Mouse (Mus musculus) midbrain, embryonic 15.5 days (tissue): ENCODE measurements around the gene Ntmt1. TPM values are rescaled to one million over a fixed set of nuclear protein-coding genes. Genes with fewer than 3 reads are reported as not detected.

Experiments used
- ATAC-seq: fragments of 200-750 bp; cut with Nextera tagmentation; replicated peaks from 2 replicates; pipeline ENCODE4 v1.8.0; 2017; ENCODE audit warnings: moderate TSS enrichment
- H3K27ac ChIP-seq: fragments of 300-500 bp; sonication (generic); 2 replicates; pipeline ENCODE4 v1.5.1; 2015; ENCODE audit warnings: mild to moderate bottlenecking, inconsistent platforms
- H3K27me3 ChIP-seq: fragments of 300-500 bp; sonication (generic); replicated peaks from 2 replicates; pipeline ENCODE4 v1.6.1; 2015; ENCODE audit warnings: inconsistent platforms
- H3K36me3 ChIP-seq: fragments of 300-500 bp; sonication (generic); replicated peaks from 2 replicates; pipeline ENCODE4 v1.6.1; 2015; ENCODE audit warnings: inconsistent platforms
- H3K4me1 ChIP-seq: fragments of 300-500 bp; sonication (generic); 2 replicates; pipeline ENCODE4 v1.6.1; 2015; ENCODE audit warnings: inconsistent platforms
- H3K4me2 ChIP-seq: fragments of 300-500 bp; sonication (generic); 2 replicates; pipeline ENCODE4 v1.6.1; 2015; ENCODE audit warnings: inconsistent platforms, mild to moderate bottlenecking, moderate library complexity
- H3K4me3 ChIP-seq: fragments of 300-500 bp; sonication (generic); 2 replicates; pipeline ENCODE4 v1.5.1; 2015; ENCODE audit warnings: mild to moderate bottlenecking, inconsistent platforms
- H3K9ac ChIP-seq: fragments of 300-500 bp; sonication (generic); 2 replicates; pipeline ENCODE4 v1.6.1; 2015; ENCODE audit warnings: mild to moderate bottlenecking, inconsistent platforms
- H3K9me3 ChIP-seq: fragments of 300-500 bp; sonication (generic); 2 replicates; pipeline ENCODE4 v1.6.1; 2016; ENCODE audit warnings: inconsistent platforms
- WGBS: fragments of 180-500 bp; shearing (Covaris S2); methylation state at CpG from one replicate; pipeline ENCODE4 v1.1.7; 2015; ENCODE audit warnings: mixed read lengths; 5-methylcytosine and 5-hydroxymethylcytosine counted together
- polyA plus RNA-seq: library from polyadenylated mRNA; unstranded; fragments of >200 nt; fragmentation: Nextera tagmentation; extraction: Ambion mirVana; gene quantifications from 2 replicates; pipeline ENCODE4 v1.2.1, GENCODE M21; 2015

Ntmt1 gene
- polyA plus RNA-seq, 1 experiment from 2014 or later = 122 TPM

DNA sequence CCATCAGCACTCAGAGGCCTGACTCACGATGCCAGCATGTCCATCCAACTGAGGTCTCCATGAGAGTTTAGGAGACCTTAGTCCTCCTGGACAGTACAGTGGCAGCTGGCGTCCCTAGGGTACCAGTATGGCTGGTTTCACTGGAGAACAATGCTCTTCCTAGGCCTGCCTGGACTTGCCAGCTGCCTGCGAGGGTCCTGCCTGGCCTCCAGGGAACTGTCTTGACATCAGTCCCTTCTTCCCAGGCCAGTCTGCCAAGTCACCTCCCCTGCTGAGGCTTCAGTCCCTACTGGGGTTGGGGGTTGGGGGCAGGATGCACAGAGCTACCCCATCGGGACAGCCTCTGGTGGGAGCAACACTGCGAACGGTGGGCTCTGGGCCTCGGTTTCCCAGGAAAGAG, 15.6 kb upstream of the Ntmt1 start:
- no peaks in the 10 kb centered on the region for H3K9me3 ChIP-seq
- no peak for ATAC-seq
- peaks cover 30% of the 10 kb centered on the region for H3K4me1 ChIP-seq
- no peak overlapping the region for H3K9ac ChIP-seq
- 82% methylated on average over 7 of the region's 7 CpGs for WGBS
- H3K4me3 ChIP-seq = no peak overlapping the region
- no peak overlapping the region for H3K4me2 ChIP-seq
- H3K27me3 ChIP-seq = no peaks in the 10 kb centered on the region
- no peak overlapping the region for H3K27ac ChIP-seq
- no peaks in the 10 kb centered on the region for H3K36me3 ChIP-seq

DNA sequence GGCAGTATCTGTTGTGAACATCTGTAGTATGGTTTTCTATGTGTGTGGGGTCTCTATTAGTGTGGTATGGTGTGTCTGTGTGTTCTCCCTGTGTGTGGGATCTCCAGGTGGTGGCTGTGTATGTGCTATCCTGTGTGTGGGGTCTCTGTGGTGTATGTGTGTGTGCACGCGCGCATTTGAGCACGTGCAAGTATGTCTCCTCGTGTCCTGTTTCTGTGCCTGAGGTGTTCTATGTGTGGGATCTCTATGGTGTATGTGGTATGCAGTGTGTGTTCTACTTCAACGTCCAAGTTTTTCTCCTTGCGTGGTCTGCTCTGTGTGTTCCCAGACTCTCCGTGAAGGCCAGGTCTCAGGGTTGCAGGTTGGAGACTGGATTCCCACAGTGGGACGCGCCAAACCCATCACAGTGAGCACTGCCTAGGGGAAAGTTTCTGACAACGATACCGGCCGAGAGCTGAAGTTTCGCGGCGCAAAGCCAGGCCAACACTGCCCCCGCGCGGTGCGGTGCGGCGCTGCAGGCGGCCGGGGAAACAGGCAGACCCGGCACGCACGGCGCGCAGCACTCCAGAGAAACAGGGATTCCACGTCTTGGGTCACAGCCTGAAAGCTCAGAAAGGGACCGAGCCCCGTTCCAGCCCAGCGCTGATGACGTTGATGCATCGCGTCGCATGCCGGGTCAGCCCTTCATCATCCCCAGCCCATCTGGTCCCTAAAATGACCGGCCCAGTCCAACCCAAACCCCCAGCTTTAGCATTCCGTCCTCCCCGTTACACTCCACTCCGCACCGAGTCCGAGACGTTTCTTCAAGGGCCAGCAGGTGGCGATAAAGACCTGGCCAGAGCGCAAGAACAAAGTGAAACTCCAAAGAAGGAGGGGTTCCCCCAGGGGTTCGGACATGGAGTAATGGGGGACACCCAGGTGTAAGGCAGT, 13.2 kb upstream of the Ntmt1 start:
- peaks cover 30% of the 10 kb centered on the region for H3K4me1 ChIP-seq
- peak overlapping the region; percentile 59 for H3K4me2 ChIP-seq
- H3K27ac ChIP-seq = peak overlapping the region; percentile 81
- no peaks in the 10 kb centered on the region for H3K36me3 ChIP-seq
- H3K4me3 ChIP-seq = peak overlapping the region; percentile 36
- H3K9ac ChIP-seq = peak overlapping the region; percentile 44
- peak; percentile 65 for ATAC-seq
- 4% methylated on average over 48 of the region's 48 CpGs for WGBS
- no peaks in the 10 kb centered on the region for H3K27me3 ChIP-seq
- no peaks in the 10 kb centered on the region for H3K9me3 ChIP-seq

DNA sequence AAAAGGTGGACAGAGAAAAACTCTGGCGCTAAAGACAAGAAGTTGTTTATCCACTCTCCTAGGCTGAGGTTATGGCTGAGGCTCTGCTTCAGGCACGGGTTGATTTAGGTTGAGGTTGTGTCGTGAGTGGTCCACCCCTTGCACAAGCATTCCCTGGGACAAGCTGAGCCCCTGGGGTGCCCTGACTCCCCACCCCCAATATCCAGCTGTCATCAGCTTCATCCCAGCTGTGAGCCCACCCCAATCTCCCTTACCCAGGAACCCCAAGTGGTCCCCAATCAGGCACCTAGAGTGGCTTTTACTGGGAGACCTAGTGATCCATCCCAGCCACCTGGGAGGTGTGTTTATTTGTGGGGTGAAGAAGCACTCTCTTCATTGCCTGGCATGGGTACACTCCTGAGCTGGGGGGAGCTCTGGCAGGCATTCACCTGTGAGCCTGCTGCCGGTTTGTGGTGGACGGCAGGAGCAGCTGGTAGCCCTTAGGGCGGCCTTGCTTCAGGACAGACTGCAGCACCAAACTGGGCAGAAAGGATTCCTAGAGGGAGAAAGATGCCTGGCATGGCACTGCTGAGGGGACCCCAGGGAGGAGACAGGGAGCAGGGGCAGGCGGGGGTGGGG, 12.2 kb upstream of the Ntmt1 start:
- Histone ChIP-seq H3K9me3 (no peaks in the 10 kb centered on the region), H3K9ac (no peak overlapping the region), H3K27me3 (no peaks in the 10 kb centered on the region), H3K4me2 (no peak overlapping the region), H3K4me1 (peaks cover 30% of the 10 kb centered on the region), H3K27ac (peak overlapping the region; percentile 81; the same call in 1 of the 2 replicates), H3K4me3 (no peak overlapping the region), H3K36me3 (no peaks in the 10 kb centered on the region)
- peak; percentile 2; the same call in 1 of the 2 replicates for ATAC-seq
- WGBS = 55% methylated on average over 7 of the region's 7 CpGs

DNA sequence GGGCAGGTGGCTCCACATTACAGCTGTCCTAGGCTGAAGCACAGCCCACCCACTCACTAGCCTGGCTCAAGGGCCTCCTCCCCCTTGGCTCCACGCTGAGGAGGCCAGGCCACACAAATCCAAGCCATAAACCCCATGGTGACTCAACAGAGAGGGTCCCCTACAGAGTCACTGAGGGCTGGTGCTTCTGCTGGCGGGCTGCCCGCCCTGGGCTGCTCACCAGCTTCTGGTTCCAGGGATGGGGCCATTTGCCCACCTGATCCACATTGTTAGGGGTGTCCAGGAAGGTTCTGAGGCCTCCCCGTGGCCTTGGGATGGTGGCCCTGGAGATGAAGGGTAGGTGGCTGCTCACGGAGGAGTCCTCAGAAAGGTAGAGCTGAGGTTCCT, 11.7 kb upstream of the Ntmt1 start:
- ATAC-seq = peak; percentile 7; the same call in 1 of the 2 replicates
- 54% methylated on average over 5 of the region's 5 CpGs for WGBS
- H3K4me2 ChIP-seq = peak overlapping the region; percentile 43
- peaks cover 33% of the 10 kb centered on the region for H3K4me1 ChIP-seq
- H3K27me3 ChIP-seq = peaks cover 3% of the 10 kb centered on the region; the same call in 1 of the 2 replicates
- H3K9me3 ChIP-seq = no peaks in the 10 kb centered on the region
- H3K27ac ChIP-seq = peak overlapping the region; percentile 81
- H3K9ac ChIP-seq = no peak overlapping the region
- no peaks in the 10 kb centered on the region for H3K36me3 ChIP-seq
- no peak overlapping the region for H3K4me3 ChIP-seq

DNA sequence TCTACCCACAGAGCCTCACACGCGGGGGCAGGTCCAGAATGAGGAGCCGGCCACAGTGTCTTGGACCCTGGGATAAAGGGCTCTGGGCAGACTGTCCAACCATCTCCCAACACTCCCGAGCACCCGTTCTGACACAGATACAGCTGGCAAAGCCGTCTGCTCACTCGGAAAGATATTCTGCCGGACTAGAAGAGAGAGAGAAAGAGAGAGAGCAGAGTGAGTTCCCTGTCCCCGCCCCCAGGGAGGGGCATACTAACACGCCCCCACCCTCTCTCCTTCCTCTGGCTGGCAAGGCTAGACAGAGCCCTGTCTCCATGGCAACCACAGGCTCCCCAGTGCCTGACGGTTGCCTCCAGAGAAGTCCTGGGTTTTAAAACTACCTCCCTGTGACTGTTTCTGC, 11.2 kb upstream of the Ntmt1 start:
- peak overlapping the region; percentile 81 for H3K27ac ChIP-seq
- H3K27me3 ChIP-seq = peaks cover 7% of the 10 kb centered on the region; the same call in 1 of the 2 replicates
- WGBS = 4% methylated on average over 11 of the region's 11 CpGs
- H3K4me1 ChIP-seq = peaks cover 38% of the 10 kb centered on the region
- peak; percentile 86 for ATAC-seq
- no peaks in the 10 kb centered on the region for H3K36me3 ChIP-seq
- H3K9me3 ChIP-seq = no peaks in the 10 kb centered on the region
- H3K9ac ChIP-seq = no peak overlapping the region
- H3K4me2 ChIP-seq = peak overlapping the region; percentile 43
- H3K4me3 ChIP-seq = 0 out of 2 replicates have a peak overlapping the region, but pooled peaks have one; percentile 10

DNA sequence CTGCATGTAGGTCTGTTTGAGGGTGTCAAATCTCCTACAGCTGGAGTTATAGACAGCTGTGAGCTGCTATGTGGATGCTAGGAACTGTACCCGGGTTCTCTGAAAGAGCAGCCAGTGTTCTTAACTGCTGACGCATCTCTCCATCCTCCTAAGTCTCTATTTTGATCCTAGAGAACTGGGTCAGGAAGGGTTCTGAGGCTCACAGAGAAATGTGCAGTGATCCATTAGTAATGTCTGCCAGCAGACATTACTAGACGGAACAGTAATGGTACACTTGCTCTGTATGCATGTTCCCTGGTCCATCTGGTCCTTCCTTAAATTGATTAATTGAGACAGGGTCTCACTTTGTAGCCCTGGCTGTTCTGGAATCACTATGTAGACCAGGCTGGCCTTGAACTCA, 8.2 kb upstream of the Ntmt1 start:
- 86% methylated on average over 3 of the region's 3 CpGs for WGBS
- ATAC-seq = no peak
- Histone ChIP-seq H3K9me3 (no peaks in the 10 kb centered on the region), H3K27me3 (peaks cover 18% of the 10 kb centered on the region), H3K4me2 (no peak overlapping the region), H3K36me3 (no peaks in the 10 kb centered on the region), H3K27ac (no peak overlapping the region), H3K9ac (no peak overlapping the region), H3K4me3 (no peak overlapping the region), H3K4me1 (peaks cover 44% of the 10 kb centered on the region)

DNA sequence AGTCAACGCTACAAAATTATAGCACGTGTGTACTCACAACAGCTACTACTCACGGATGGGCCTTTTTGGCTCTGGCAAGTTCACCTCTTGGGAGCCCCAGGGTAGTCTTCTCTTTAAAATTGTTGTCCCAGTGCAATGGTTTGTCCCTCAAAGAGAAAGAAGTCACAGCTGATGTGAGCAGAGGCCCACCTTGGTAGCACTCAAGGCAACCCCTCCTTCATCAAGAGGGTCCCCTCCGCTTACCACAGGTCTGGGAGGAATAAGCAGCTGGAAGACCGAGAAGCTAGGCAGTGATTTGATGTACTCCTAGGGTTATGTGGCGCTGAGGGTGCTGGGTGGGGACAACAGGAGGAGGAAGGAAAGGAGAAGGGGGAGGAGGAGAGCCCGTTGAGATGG, 7.0 kb upstream of the Ntmt1 start:
- Histone ChIP-seq H3K36me3 (no peaks in the 10 kb centered on the region), H3K9ac (no peak overlapping the region), H3K9me3 (no peaks in the 10 kb centered on the region), H3K4me2 (peak overlapping the region; percentile 67), H3K4me3 (peak overlapping the region; percentile 38), H3K27me3 (peaks cover 18% of the 10 kb centered on the region), H3K27ac (no peak overlapping the region), H3K4me1 (peaks cover 33% of the 10 kb centered on the region)
- 30% methylated on average over 7 of the region's 7 CpGs for WGBS
- ATAC-seq = no peak

DNA sequence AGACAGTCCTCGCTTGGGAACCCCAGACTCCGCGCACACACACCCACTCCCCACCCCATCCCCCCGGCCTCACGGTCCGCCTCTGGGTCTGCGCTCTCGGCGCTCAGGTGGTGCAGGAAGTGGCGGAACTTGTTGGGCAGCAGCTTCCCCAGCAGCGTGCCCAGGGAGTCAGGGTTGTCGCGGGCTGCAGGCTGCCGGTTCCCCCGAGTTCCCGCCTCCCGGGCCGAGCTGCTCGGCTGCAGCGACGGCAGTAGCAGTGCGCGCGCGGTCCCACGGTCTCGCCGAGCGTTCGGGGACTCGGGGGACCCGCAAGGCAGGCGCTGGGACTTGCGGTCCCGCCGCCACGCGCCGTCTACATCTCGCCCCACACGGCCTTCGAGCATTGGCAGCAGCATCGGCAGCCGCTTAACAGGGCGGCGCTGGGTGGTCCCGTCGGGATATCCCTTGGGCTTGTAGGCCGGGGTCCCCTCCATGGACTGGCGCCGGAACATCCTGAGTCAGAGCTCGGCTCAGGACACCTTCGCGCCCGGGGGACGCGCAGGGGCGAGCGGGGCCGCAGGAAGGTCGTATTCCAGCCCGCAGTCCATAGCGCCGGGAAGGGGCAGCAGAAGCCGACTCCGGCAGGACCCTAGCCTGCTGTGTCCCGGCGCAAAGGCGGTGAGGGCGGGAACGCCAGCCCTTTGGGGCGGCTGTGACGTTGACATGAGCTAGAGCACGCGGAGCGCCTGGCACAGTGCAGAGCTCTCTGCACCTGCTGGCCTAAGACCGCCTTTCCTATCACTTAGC, 6.4 kb upstream of the Ntmt1 start:
- Histone ChIP-seq H3K4me1 (peaks cover 27% of the 10 kb centered on the region), H3K9ac (peak overlapping the region; percentile 39), H3K4me3 (peak overlapping the region; percentile 38), H3K27me3 (peaks cover 18% of the 10 kb centered on the region), H3K4me2 (peak overlapping the region; percentile 67), H3K36me3 (no peaks in the 10 kb centered on the region), H3K27ac (no peak overlapping the region), H3K9me3 (no peaks in the 10 kb centered on the region)
- ATAC-seq = no peak; the same call in 1 of the 2 replicates
- WGBS = under 1% methylated on average over 77 of the region's 77 CpGs

DNA sequence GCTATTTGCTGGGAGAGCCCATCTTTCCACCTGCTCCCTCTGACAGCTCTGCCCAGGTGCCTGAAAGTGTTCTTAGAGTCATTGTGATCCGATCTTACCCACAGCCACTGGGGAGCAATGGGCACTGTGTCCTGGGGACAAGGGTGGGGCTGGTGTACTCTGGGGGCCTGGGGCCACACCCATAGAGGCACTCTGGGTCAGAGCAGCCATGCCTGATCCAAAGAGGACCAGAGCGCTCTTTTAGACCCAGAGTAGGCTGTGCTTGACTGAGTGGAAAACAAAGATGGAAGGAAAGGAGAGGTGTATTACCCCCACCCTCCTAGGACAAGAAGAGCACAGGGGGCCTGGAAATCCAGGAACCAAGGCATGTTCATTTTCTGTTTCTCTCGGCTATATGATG, 4.0 kb upstream of the Ntmt1 start, which contains the start of gene 1700001O22Rik:
Gene 1700001O22Rik (minus strand): TSS at position 58 of the 400 bp plus-strand sequence.
- Histone ChIP-seq H3K4me2 (no peak within 1 kb of the TSS), H3K4me1 (peaks cover 18% of the 10 kb centered on the region), H3K4me3 (no peak within 1 kb of the TSS), H3K36me3 (no peaks in the 10 kb centered on the region), H3K27me3 (peaks cover 18% of the 10 kb centered on the region), H3K27ac (no peak within 1 kb of the TSS), H3K9ac (no peak within 1 kb of the TSS), H3K9me3 (no peaks in the 10 kb centered on the region)
- no peak for ATAC-seq
- 86% methylated on average over 3 of the region's 3 CpGs for WGBS

DNA sequence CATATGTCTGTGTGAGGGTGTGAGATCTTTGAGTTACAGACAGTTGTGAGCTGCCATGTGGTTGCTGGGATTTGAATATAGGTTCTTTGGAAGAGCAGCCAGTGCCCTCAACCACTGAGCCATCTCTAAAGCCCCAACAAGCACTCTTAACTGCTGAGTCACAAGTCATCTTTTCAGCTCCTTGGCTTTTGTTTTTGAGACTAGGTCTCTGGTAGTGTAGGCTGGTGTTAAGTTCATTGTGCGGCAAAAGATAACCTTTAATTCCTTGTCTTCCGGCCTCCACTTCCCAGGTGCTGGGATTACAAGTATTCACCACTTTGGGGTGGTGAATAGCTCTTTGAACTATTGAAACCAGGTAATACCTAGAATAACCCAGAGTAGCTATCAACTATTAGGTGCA, 1.6 kb upstream of the Ntmt1 start:
- Histone ChIP-seq H3K27ac (no peak overlapping the region), H3K4me1 (peaks cover 35% of the 10 kb centered on the region), H3K9me3 (no peaks in the 10 kb centered on the region), H3K9ac (no peak overlapping the region), H3K4me2 (no peak overlapping the region), H3K36me3 (no peaks in the 10 kb centered on the region), H3K27me3 (peaks cover 14% of the 10 kb centered on the region), H3K4me3 (no peak overlapping the region)
- no peak for ATAC-seq
- 98% methylated on average over 2 of the region's 2 CpGs for WGBS

DNA sequence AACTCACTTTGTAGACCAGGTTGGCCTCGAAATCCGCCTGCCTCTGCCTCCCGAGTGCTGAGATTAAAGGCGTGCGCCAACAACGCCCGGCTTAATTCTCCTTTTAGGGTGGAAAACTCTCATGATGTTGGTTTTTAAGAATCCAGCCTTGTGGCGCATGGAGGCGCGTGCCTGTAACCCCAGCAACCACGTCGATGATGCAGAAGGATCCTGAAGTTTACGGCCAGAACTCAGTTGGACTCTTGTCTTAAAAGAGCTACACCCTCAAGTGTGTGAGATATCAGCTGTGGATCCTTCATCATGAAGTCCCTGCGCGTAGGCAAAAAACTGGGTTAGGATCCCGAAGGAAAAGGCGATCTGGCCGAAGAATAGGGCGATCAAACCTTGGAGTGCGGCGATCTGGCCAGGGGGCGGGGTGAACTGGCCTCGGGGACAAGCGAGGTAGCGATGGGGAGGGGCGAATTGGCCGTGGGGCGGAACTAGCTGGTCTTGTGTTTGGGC, 429 bp upstream of the Ntmt1 start:
- Histone ChIP-seq H3K27ac (peak overlapping the region; percentile 75), H3K36me3 (no peaks in the 10 kb centered on the region), H3K27me3 (peaks cover 3% of the 10 kb centered on the region), H3K9me3 (no peaks in the 10 kb centered on the region), H3K4me3 (peak overlapping the region; percentile 59), H3K9ac (peak overlapping the region; percentile 70), H3K4me2 (peak overlapping the region; percentile 77), H3K4me1 (peaks cover 29% of the 10 kb centered on the region)
- peak; percentile 23 for ATAC-seq
- WGBS = 4% methylated on average over 28 of the region's 28 CpGs

DNA sequence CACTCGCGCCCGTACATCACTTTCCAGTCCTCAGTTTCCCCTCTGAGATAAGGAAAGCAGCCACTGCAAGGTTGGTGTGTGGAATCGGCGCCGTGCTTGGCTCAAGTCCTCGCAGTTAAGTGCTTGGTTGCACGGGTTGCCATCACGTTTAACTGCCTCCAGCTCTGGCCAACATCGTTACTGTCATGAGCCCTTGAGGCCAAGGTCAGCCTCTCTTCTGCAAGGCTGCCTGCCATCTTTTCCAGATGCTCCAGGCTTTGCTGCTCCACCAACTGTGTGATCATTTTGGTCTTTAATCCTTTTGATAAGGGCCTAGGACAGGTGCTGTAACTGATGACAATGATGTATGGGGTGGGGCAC, 650 bp downstream of the Ntmt1 start:
- Histone ChIP-seq H3K27ac (peak overlapping the region; percentile 75), H3K9ac (peak overlapping the region; percentile 70), H3K4me2 (peak overlapping the region; percentile 77), H3K36me3 (peaks cover 3% of the 10 kb centered on the region; the same call in 1 of the 2 replicates), H3K4me3 (peak overlapping the region; percentile 59), H3K4me1 (peaks cover 29% of the 10 kb centered on the region), H3K27me3 (no peaks in the 10 kb centered on the region; the same call in 1 of the 2 replicates), H3K9me3 (no peaks in the 10 kb centered on the region)
- 2% methylated on average over 10 of the region's 10 CpGs for WGBS
- no peak; the same call in none of the 2 replicates for ATAC-seq
